In the genomic region with DNA sequence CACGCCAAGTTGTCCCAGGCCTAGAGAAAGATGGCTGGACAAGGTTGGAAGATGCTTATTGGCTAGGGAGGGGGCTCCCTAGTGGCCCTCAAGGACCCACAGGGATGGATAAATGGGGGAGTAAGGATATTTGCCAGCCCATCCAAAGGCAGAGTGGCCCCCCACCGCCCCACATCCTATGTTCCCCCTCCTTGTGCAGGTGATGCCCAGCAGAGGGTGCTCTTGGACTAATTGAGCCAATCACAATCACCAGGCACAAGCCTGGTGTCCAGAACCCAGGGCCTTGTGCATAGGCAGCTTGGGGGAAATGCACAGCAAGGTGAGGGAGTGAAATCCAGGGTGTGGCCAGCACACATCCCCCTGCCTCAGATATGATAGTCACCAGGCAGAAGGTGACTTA, we compare ENCODE assay signal across 9 mouse cellular contexts. TPM values are rescaled to one million over a fixed set of nuclear protein-coding genes. Genes with fewer than 3 reads are reported as not detected.
A peak's percentile ranks its signal among the peaks of the same experiment; 100 is the strongest.
DNase-seq lines count a peak whose midpoint lies in the region; ATAC-seq and TF ChIP-seq lines count a peak whose summit lies in the region.
"Had no signal": no experiment of that assay in that cellular context is flagged by ENCODE, and none has a peak within 500 bp of the region (broad histone marks: within the 10 kb centered on the region; RNA-seq: fewer than 3 reads in every experiment).

No protein-coding gene starts in this region.

- WGBS in lung, adult 2 months = 38% methylated on average over 2 of the region's 2 CpGs
- WGBS in embryonic facial prominence, embryonic 10.5 days = 32% methylated on average over 2 of the region's 2 CpGs
- WGBS in hindbrain, embryonic 13.5 days = 28% methylated on average over 2 of the region's 2 CpGs
- 43% methylated on average over 2 of the region's 2 CpGs for WGBS in small intestine, adult 2 months

- H3K9me3 ChIP-seq in embryonic facial prominence, embryonic 10.5 days = no peaks in the 10 kb centered on the region
- H3K9me3 ChIP-seq in hindbrain, embryonic 13.5 days = no peaks in the 10 kb centered on the region

- peak; percentile 25 for DNase-seq in lung, adult 2 months
- no peak for DNase-seq in lung, postnatal 25 days (ENCODE audit: low spot score)
- peak; percentile 68 for DNase-seq in ZHBTc4 (ENCODE audit: low read depth, low spot score)
- DNase-seq in embryonic facial prominence, embryonic 10.5 days (ENCODE audit: low spot score) = peak; percentile 64
- peak; percentile 58 for DNase-seq in lung, postnatal 14 days
- DNase-seq in gastrocnemius, postnatal 4 days (ENCODE audit: low spot score in 2 of 2) = no peak

- peak; percentile 35; the same call in 1 of the 2 replicates for ATAC-seq in hindbrain, embryonic 13.5 days (ENCODE audit: low FRiP score)

- no peak overlapping the region for H3K4me3 ChIP-seq in lung, adult 2 months (replicated peaks; ENCODE audit: extremely low read depth, low read depth, low read length)
- 0 out of 2 replicates have a peak overlapping the region, but pooled peaks have one; percentile 61 for H3K4me3 ChIP-seq in embryonic facial prominence, embryonic 10.5 days
- peak overlapping the region; percentile 64 for H3K4me3 ChIP-seq in hindbrain, embryonic 13.5 days
- H3K4me3 ChIP-seq in small intestine, adult 2 months (ENCODE audit: low read depth, low read length) = no peak overlapping the region

- peak overlapping the region; percentile 87 for H3K9ac ChIP-seq in hindbrain, embryonic 13.5 days

- H3K27ac ChIP-seq in embryonic facial prominence, embryonic 10.5 days (replicated peaks) = no peak overlapping the region
- H3K27ac ChIP-seq in hindbrain, embryonic 13.5 days = peak overlapping the region; percentile 95
- no peak overlapping the region for H3K27ac ChIP-seq in small intestine, adult 2 months (ENCODE audit: insufficient read depth, low read depth, low read length)

- peaks cover 6% of the 10 kb centered on the region; the same call in 1 of the 2 replicates for H3K4me1 ChIP-seq in lung, adult 2 months (ENCODE audit: control insufficient read depth, insufficient read depth, low read length)
- H3K4me1 ChIP-seq in embryonic facial prominence, embryonic 10.5 days = peaks cover 47% of the 10 kb centered on the region
- H3K4me1 ChIP-seq in hindbrain, embryonic 13.5 days (replicated peaks) = peaks cover 42% of the 10 kb centered on the region
- H3K4me1 ChIP-seq in small intestine, adult 2 months (ENCODE audit: control insufficient read depth, insufficient read depth, insufficient read length, low read length) = no peaks in the 10 kb centered on the region

- H3K36me3 ChIP-seq in embryonic facial prominence, embryonic 10.5 days (replicated peaks) = no peaks in the 10 kb centered on the region
- peaks cover 10% of the 10 kb centered on the region for H3K36me3 ChIP-seq in hindbrain, embryonic 13.5 days
- no peaks in the 10 kb centered on the region for H3K36me3 ChIP-seq in small intestine, adult 2 months (ENCODE audit: control insufficient read depth, insufficient read depth, low read length)

- peak overlapping the region; percentile 79 for H3K4me2 ChIP-seq in hindbrain, embryonic 13.5 days

- TF ChIP-seq POLR2A in lung, adult 2 months (IDR thresholded peaks at IDR 0.05; ENCODE audit: borderline replicate concordance, extremely low read depth, low read depth, low read length) = no peak
- TF ChIP-seq POLR2A in small intestine, adult 2 months (IDR thresholded peaks at IDR 0.05; ENCODE audit: low read depth, low read length) = no peak

- H3K27me3 ChIP-seq in embryonic facial prominence, embryonic 10.5 days (replicated peaks; ENCODE audit: low read depth, poor library complexity, severe bottlenecking) = peaks cover 12% of the 10 kb centered on the region
- no peaks in the 10 kb centered on the region for H3K27me3 ChIP-seq in hindbrain, embryonic 13.5 days
- H3K27me3 ChIP-seq in small intestine, adult 2 months (ENCODE audit: control insufficient read depth, insufficient read depth, low read length) = peaks cover 5% of the 10 kb centered on the region

- TF ChIP-seq CTCF in lung, adult 2 months (IDR thresholded peaks at IDR 0.05; ENCODE audit: insufficient read depth, low read length) = peak; percentile 60
- TF ChIP-seq CTCF in small intestine, adult 2 months (IDR thresholded peaks at IDR 0.05; ENCODE audit: extremely low read depth, insufficient read length, insufficient replicate concordance, low read depth, low read length) = peak; percentile 53; the same call in 1 of the 2 replicates

RNA-seq across cellular contexts. Expression of gene Csdc2, which starts 1.7 kb away (rescaled TPM):
- polyA plus RNA-seq in lung, adult 2 months (2012; rRNA removed) = 8.0 and 9.7 TPM in 2 replicates
- 8.1 and 8.5 TPM in 2 replicates for polyA plus RNA-seq in embryonic facial prominence, embryonic 10.5 days (2016; fragmentation: Nextera tagmentation; extraction: Ambion mirVana)
- polyA plus RNA-seq in hindbrain, embryonic 13.5 days (2015; fragmentation: Nextera tagmentation; extraction: Ambion mirVana) = 130 and 137 TPM in 2 replicates
- polyA plus RNA-seq in small intestine, adult 2 months (2012; rRNA removed) = 1.3 and 2.4 TPM in 2 replicates
- 1 to 10 TPM; 9.1 to 9.4 TPM for total RNA-seq in gastrocnemius, postnatal 4 days (2021)

RNA-seq across cellular contexts. Expression of gene Polr3h, which starts 12.2 kb away (rescaled TPM):
- 7.7 and 11.8 TPM in 2 replicates for polyA plus RNA-seq in lung, adult 2 months (2012; rRNA removed)
- 74.3 and 84.5 TPM in 2 replicates for polyA plus RNA-seq in embryonic facial prominence, embryonic 10.5 days (2016; fragmentation: Nextera tagmentation; extraction: Ambion mirVana)
- polyA plus RNA-seq in hindbrain, embryonic 13.5 days (2015; fragmentation: Nextera tagmentation; extraction: Ambion mirVana) = 73.3 and 76.8 TPM in 2 replicates
- polyA plus RNA-seq in small intestine, adult 2 months (2012; rRNA removed) = 3.7 and 5.2 TPM in 2 replicates
- total RNA-seq in gastrocnemius, postnatal 4 days (2021) = 10 to 100 TPM; 14.1 to 16.5 TPM

RNA-seq across cellular contexts. Expression of gene Pmm1, which starts 22.5 kb away (rescaled TPM):
- 35.6 and 41.0 TPM in 2 replicates for polyA plus RNA-seq in lung, adult 2 months (2012; rRNA removed)
- polyA plus RNA-seq in embryonic facial prominence, embryonic 10.5 days (2016; fragmentation: Nextera tagmentation; extraction: Ambion mirVana) = 21.9 and 26.9 TPM in 2 replicates
- 62.9 and 65.3 TPM in 2 replicates for polyA plus RNA-seq in hindbrain, embryonic 13.5 days (2015; fragmentation: Nextera tagmentation; extraction: Ambion mirVana)
- polyA plus RNA-seq in small intestine, adult 2 months (2012; rRNA removed) = 18.9 and 22.0 TPM in 2 replicates
- total RNA-seq in gastrocnemius, postnatal 4 days (2021) = 10 to 100 TPM; 20.3 to 21.6 TPM

RNA-seq across cellular contexts. Expression of gene 1700029P11Rik, which starts 42.1 kb away (rescaled TPM):
- not detected in 2 replicates for polyA plus RNA-seq in lung, adult 2 months (2012; rRNA removed)
- polyA plus RNA-seq in embryonic facial prominence, embryonic 10.5 days (2016; fragmentation: Nextera tagmentation; extraction: Ambion mirVana) = not detected in 2 replicates
- not detected in 2 replicates for polyA plus RNA-seq in hindbrain, embryonic 13.5 days (2015; fragmentation: Nextera tagmentation; extraction: Ambion mirVana)
- polyA plus RNA-seq in small intestine, adult 2 months (2012; rRNA removed) = not detected in 2 replicates
- not detected for total RNA-seq in gastrocnemius, postnatal 4 days (2021)
- polyA plus RNA-seq: frontal cortex, adult 2 months had no signal

RNA-seq across cellular contexts. Expression of gene Xrcc6, which starts 49.4 kb away (rescaled TPM):
- polyA plus RNA-seq in lung, adult 2 months (2012; rRNA removed) = 11.5 and 13.3 TPM in 2 replicates
- 100 and 104 TPM in 2 replicates for polyA plus RNA-seq in embryonic facial prominence, embryonic 10.5 days (2016; fragmentation: Nextera tagmentation; extraction: Ambion mirVana)
- polyA plus RNA-seq in hindbrain, embryonic 13.5 days (2015; fragmentation: Nextera tagmentation; extraction: Ambion mirVana) = 43.4 and 44.9 TPM in 2 replicates
- 7.8 and 9.1 TPM in 2 replicates for polyA plus RNA-seq in small intestine, adult 2 months (2012; rRNA removed)
- 10 to 100 TPM; 26.2 to 28.6 TPM for total RNA-seq in gastrocnemius, postnatal 4 days (2021)

Comparison
In these comparisons a context has a peak if more than half of its experiments do, and no peak if none do; other contexts are left out.
1. DNase-seq: peak in lung, adult 2 months (single experiment), ZHBTc4 (single experiment), embryonic facial prominence, embryonic 10.5 days (single experiment) and lung, postnatal 14 days (single experiment); none in lung, postnatal 25 days (single experiment) and gastrocnemius, postnatal 4 days (0 of 2).
2. H3K4me3 ChIP-seq: peak in embryonic facial prominence, embryonic 10.5 days (single experiment) and hindbrain, embryonic 13.5 days (single experiment); none in lung, adult 2 months (single experiment) and small intestine, adult 2 months (single experiment).
3. RNA of gene Csdc2, which starts 1.7 kb away (polyA plus RNA-seq): 130 to 137 TPM in hindbrain, embryonic 13.5 days; 8.0 to 9.7 TPM in lung, adult 2 months, 8.1 to 8.5 TPM in embryonic facial prominence, embryonic 10.5 days and 1.3 to 2.4 TPM in small intestine, adult 2 months; every median in the first group is over 10 times any median in the second.